Mouse (Mus musculus): ENCODE measurements at regions not wholly inside any gene's neighbourhood (a gene's known extent, or its start where the extent isn't known, plus 50 kb on each side); places are given as distances from the start of the nearest gene placed in this dataset.

- TF ChIP-seq POLR2A (IDR thresholded peaks at IDR 0.05; ENCODE audit: insufficient read depth, low read length) (no peak), CTCF (IDR thresholded peaks at IDR 0.05; ENCODE audit: low read depth, low read length) (no peak), EP300 (IDR thresholded peaks at IDR 0.05; ENCODE audit: insufficient read depth, low read depth, low read length) (no peak)
Measured at GRCm38 (mm10) chr9:43483906-43484305, 173.3 kb downstream of the Trim29 start.
